Mouse (Mus musculus) hindbrain, embryonic 10.5 days (tissue): ENCODE measurements around the gene Fcmr. TPM values are rescaled to one million over a fixed set of nuclear protein-coding genes. Genes with fewer than 3 reads are reported as not detected.

Source experiments
- DNase-seq: peaks from one replicate; pipeline ENCODE4 v3.0.0-alpha.2; 2017; ENCODE audit warnings: low spot score
- H3K27ac ChIP-seq: fragments of 300-500 bp; sonication (generic); 2 replicates; pipeline ENCODE4 v1.5.1; 2016; ENCODE audit warnings: mild to moderate bottlenecking, moderate library complexity
- H3K27me3 ChIP-seq: fragments of 300-500 bp; sonication (generic); 2 replicates; pipeline ENCODE4 v1.6.1; 2016; ENCODE audit warnings: mild to moderate bottlenecking; ENCODE audit not compliant: poor library complexity, insufficient read depth, severe bottlenecking
- H3K36me3 ChIP-seq: fragments of 300-500 bp; sonication (generic); 2 replicates; pipeline ENCODE4 v1.6.1; 2016; ENCODE audit warnings: mild to moderate bottlenecking, moderate library complexity
- H3K4me1 ChIP-seq: fragments of 300-500 bp; sonication (generic); replicated peaks from 2 replicates; pipeline ENCODE4 v1.6.1; 2016; ENCODE audit warnings: mild to moderate bottlenecking
- H3K4me3 ChIP-seq: fragments of 300-500 bp; sonication (generic); 2 replicates; pipeline ENCODE4 v1.5.1; 2016; ENCODE audit warnings: mild to moderate bottlenecking, moderate library complexity
- H3K9me3 ChIP-seq: fragments of 300-500 bp; sonication (generic); 2 replicates; pipeline ENCODE4 v1.6.1; 2016; ENCODE audit warnings: mild to moderate bottlenecking, moderate library complexity
- WGBS: fragments of 180-500 bp; shearing (Covaris S2); methylation state at CpG from one replicate; pipeline ENCODE4 v1.1.7; 2016; 5-methylcytosine and 5-hydroxymethylcytosine counted together
- polyA plus RNA-seq: library from polyadenylated mRNA; unstranded; fragments of >200 nt; fragmentation: Nextera tagmentation; extraction: Ambion mirVana; gene quantifications from 2 replicates; pipeline ENCODE4 v1.2.1, GENCODE M21; 2016

Fcmr gene
- not detected in 2 replicates for polyA plus RNA-seq

DNA sequence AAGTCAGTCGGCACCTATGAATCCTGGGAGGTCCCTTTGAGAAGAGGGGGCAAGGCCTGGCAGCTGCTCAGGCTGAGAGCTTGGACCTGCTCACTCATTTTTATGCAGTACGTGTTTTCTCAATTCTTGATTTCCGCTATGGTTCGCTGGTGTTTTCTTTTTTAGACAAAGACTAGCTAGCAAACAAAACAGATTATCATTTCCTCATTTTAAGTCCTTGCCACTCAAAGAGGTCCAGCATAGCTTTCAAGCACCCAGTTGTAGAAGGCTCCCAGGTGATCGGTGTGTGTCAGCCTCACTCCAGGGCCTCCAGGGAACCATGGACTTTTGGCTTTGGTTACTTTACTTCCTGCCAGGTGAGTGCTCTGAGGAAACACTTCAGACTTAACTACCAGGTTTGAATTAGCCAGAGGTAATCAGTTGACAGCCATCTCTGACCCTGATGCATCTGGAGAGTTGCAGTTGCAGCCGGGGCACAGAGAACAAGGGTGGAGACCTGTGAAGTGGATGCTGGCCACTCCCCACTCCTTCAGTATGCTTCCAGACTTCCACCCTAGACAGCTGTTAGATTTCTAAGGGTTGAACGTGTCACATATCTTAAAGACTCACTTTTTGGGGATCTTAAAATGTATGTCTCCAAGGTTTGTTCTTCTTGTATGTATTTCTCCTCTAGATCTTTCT lies at the start of gene Fcmr:
TSS of gene Fcmr (plus strand) at position 129 of the 681 bp plus-strand sequence.
- Histone ChIP-seq H3K36me3 (no peaks in the 10 kb centered on the region), H3K4me3 (no peak within 1 kb of the TSS), H3K9me3 (no peaks in the 10 kb centered on the region), H3K4me1 (no peaks in the 10 kb centered on the region), H3K27me3 (no peaks in the 10 kb centered on the region), H3K27ac (no peak within 1 kb of the TSS)
- WGBS = 82% methylated on average over 7 of the region's 7 CpGs
- DNase-seq = no peak

DNA sequence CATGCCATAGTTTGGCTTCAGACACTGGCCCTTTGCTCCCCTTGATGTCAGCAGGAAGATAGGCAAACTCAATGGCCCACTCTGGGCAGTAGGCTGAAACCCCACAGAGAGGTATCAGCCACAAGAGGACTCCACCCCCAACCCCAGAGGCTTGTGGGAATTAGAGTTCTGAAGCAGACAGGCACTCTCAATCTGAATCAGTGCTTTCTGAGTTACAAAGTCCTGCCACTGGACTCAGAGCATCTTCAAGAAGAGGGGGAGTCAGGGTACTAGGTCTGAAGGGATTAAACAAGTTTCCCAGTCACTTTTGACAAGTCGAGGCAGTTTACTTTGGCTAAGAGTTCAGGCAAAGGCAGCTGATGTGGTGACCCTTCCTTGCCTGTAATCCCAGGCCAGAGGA lies 45.7 kb upstream of the Fcmr start:
- no peak overlapping the region for H3K4me3 ChIP-seq
- H3K27ac ChIP-seq = no peak overlapping the region
- no peaks in the 10 kb centered on the region for H3K9me3 ChIP-seq
- H3K4me1 ChIP-seq = no peaks in the 10 kb centered on the region
- H3K36me3 ChIP-seq = no peaks in the 10 kb centered on the region
- 80% methylated on average over 1 of the region's 1 CpGs for WGBS
- DNase-seq = no peak
- no peaks in the 10 kb centered on the region for H3K27me3 ChIP-seq

DNA sequence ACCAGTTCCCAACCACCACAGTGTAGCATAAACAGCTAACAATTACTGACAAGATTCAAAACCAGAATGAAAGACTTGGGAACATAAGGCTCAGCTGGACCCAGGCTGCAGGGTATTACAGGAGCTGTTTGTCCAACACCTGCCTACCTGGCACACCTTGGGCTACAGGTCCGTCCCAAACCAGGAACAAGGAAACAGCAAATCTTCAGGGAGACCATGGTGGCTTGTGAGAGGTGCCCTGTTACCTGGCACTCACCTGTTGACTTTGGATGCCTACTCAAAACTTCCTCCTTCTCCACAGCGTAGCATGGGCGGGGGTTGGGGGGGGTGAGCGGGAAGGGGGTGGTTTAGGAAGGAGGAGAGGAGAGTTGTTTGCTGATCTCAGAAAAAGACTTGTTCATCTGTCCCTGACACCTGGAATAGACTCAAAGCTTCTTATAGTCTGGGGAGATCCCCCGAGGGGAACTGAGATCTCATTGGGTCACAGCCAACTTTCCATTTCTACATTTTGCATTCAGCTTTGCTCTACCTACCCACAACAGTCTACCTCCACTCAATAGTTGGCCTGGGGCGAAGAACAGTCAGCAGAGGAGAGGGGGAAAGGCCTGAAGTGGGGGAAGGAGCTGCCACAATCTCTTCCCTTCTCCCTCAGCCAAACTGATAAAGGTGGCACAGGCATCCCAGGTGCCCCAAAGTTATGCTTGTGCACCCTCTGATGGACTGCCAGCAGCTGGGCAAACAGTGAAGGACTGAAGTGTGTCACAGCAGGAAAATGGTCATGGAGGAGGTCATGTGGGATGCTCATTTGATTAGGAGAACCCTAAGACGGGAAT lies 44.9 kb upstream of the Fcmr start:
- H3K27me3 ChIP-seq = no peaks in the 10 kb centered on the region
- no peaks in the 10 kb centered on the region for H3K4me1 ChIP-seq
- no peak overlapping the region for H3K27ac ChIP-seq
- no peaks in the 10 kb centered on the region for H3K36me3 ChIP-seq
- no peak for DNase-seq
- 86% methylated on average over 7 of the region's 7 CpGs for WGBS
- no peak overlapping the region for H3K4me3 ChIP-seq
- no peaks in the 10 kb centered on the region for H3K9me3 ChIP-seq

- Histone ChIP-seq H3K4me3 (no peak overlapping the region), H3K27me3 (no peaks in the 10 kb centered on the region), H3K4me1 (no peaks in the 10 kb centered on the region), H3K27ac (no peak overlapping the region), H3K9me3 (no peaks in the 10 kb centered on the region), H3K36me3 (no peaks in the 10 kb centered on the region)
- 94% methylated on average over 2 of the region's 2 CpGs for WGBS
- no peak for DNase-seq
Observed at GRCm38 (mm10) chr1:130821149-130821471, 44.4 kb upstream of the Fcmr start.

- H3K9me3 ChIP-seq = no peaks in the 10 kb centered on the region
- no peaks in the 10 kb centered on the region for H3K4me1 ChIP-seq
- no peak overlapping the region for H3K4me3 ChIP-seq
- H3K36me3 ChIP-seq = no peaks in the 10 kb centered on the region
- WGBS = 86% methylated on average over 9 of the region's 9 CpGs
- H3K27ac ChIP-seq = no peak overlapping the region
- no peaks in the 10 kb centered on the region for H3K27me3 ChIP-seq
- no peak for DNase-seq
Observed at GRCm38 (mm10) chr1:130821911-130822625, 43.4 kb upstream of the Fcmr start.

DNA sequence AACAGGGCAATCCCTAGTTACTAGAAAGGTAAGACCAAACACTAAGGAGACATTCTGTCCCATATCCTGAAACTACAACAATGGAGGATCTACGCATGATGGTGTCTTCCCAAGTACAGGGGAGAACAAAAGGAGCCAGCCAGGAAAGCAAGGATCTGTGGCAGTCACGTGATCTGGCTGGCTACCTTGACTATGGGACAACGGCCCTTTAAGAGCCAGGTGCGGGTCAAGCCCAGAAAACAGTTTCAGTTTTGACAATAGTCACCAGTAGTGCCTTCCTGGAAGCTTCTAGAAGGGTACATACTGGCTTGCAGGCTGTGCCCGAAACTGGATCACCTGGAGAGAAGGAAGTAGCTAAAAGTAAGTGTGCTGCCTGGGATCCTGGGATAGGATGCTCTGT lies 39.0 kb upstream of the Fcmr start, which contains the start of gene Pigr:
TSS of gene Pigr (plus strand) at position 237 of the 400 bp plus-strand sequence.
- Histone ChIP-seq H3K9me3 (no peaks in the 10 kb centered on the region), H3K4me1 (no peaks in the 10 kb centered on the region), H3K27me3 (no peaks in the 10 kb centered on the region), H3K4me3 (no peak within 1 kb of the TSS), H3K36me3 (no peaks in the 10 kb centered on the region), H3K27ac (no peak within 1 kb of the TSS)
- WGBS = 87% methylated on average over 5 of the region's 5 CpGs
- DNase-seq = no peak

- H3K9me3 ChIP-seq = no peaks in the 10 kb centered on the region
- no peaks in the 10 kb centered on the region for H3K4me1 ChIP-seq
- H3K27ac ChIP-seq = no peak overlapping the region
- no peaks in the 10 kb centered on the region for H3K36me3 ChIP-seq
- H3K27me3 ChIP-seq = no peaks in the 10 kb centered on the region
- no peak for DNase-seq
- H3K4me3 ChIP-seq = no peak overlapping the region
- 83% methylated on average over 4 of the region's 4 CpGs for WGBS
Observed at GRCm38 (mm10) chr1:130828656-130829055, 36.8 kb upstream of the Fcmr start.

GRCm38 (mm10) chr1:130829906-130830830 lies 35.3 kb upstream of the Fcmr start:
- WGBS = 80% methylated on average over 8 of the region's 8 CpGs

DNA sequence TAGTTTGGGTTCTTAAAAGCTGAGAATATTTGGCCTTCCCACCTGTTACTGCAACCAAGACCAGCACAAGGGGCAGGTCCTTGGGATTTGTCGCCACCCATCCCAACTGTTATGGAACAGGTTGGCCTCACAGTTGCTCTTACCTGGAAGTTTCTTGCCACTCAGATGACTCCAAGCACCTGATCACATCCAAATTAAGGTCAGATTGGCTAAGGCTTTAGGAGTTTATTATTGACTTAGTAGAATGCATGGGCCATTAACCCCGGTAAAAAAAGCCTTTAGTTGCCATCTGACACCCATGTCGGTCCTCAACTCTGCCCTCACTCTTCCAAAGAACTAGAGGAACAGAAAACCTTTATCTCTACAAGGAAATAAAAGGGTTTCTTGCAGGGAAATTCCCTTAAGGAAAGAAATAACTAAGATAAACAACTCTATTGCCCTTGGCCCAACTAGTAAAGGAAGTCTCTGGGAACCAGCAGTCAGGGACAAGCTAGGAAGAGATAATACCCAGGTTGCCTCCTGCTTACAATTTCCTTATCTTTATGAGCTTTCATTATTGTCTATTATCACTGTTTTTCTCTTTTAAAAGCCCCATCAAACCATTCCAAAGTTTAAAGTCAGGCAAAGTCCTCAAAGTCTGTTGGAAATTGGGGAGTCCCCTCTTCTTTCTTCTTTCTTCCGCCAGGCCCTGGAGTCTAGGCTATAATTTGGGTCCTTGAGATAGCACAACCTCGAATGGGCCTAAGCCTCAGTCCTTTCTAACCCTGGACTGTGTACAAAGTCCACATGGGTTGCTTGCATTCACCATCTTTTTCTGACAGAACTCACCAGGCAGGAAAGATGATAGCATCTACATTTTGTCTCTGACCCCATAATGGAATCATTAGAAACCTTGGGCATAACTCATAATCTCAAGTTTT lies 33.0 kb upstream of the Fcmr start:
- Histone ChIP-seq H3K9me3 (no peaks in the 10 kb centered on the region), H3K4me3 (no peak overlapping the region), H3K27me3 (no peaks in the 10 kb centered on the region), H3K27ac (no peak overlapping the region), H3K4me1 (no peaks in the 10 kb centered on the region), H3K36me3 (no peaks in the 10 kb centered on the region)
- no peak for DNase-seq
- WGBS = 78% methylated on average over 5 of the region's 5 CpGs

More at GRCm38 (mm10) chr1:130829906-130830830, 35.3 kb upstream of the Fcmr start:
- H3K27me3 ChIP-seq = no peaks in the 10 kb centered on the region
- no peaks in the 10 kb centered on the region for H3K36me3 ChIP-seq
- H3K4me1 ChIP-seq = no peaks in the 10 kb centered on the region
- no peak overlapping the region for H3K27ac ChIP-seq
- no peaks in the 10 kb centered on the region for H3K9me3 ChIP-seq
- no peak overlapping the region for H3K4me3 ChIP-seq
- no peak for DNase-seq

DNA sequence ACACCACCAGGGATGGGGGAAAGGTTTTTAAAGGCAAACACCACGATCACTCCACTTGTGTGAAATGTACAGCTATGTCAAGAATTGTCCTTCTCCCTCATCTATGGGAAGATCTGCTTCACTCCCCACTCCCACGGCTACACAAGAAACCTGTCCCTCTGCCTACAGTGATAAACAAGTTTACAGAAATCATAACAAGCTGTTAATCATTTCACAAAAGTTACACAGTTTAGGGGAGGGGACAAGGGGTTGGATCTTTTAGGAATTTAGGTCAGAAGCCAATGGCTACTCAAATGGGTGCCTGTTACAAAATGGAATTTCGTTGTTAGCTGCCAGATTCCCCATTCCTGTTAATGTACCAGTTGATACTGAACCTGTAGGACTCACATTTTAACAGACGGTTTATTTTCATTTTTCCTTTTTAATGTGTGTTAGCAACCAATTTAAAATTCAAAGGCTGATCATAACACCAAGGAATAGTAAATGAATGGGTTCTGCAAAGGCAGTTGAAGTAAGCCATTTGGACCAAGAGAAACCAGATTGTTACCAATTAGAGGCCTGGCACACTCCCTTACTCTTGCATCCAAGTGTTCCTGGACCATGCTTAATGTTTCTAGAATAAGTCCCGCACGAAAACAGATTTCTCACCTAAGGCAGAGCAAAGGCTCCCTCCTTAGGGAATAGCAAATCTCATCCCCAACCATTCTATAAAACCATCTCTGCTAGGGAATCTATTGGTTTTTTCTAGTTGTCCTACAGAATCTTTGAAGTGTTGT lies 30.1 kb upstream of the Fcmr start:
- H3K4me3 ChIP-seq = no peak overlapping the region
- no peaks in the 10 kb centered on the region for H3K4me1 ChIP-seq
- DNase-seq = no peak
- H3K27ac ChIP-seq = no peak overlapping the region
- H3K27me3 ChIP-seq = no peaks in the 10 kb centered on the region
- no peaks in the 10 kb centered on the region for H3K36me3 ChIP-seq
- no peaks in the 10 kb centered on the region for H3K9me3 ChIP-seq
- 88% methylated on average over 6 of the region's 6 CpGs for WGBS

DNA sequence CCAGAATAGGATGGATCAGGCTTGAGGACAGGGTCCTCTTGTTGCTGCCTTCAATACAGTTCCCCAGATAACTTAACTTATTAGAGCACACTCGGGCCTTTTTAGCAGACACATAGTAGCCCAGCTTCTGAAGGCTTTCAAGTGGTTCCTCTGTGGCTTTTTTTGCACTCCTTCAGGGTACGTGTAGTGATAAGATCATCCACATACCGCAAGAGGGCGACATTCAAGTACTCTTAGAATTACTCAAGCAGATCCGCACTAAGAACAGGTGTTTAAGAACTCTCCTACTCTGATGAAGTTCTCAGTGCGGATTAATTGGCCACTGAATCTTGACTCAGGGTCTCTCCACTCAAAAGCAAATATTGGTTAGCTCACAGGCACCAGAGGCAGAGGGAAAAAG lies 27.2 kb upstream of the Fcmr start:
- H3K27ac ChIP-seq = no peak overlapping the region
- WGBS = 59% methylated on average over 6 of the region's 6 CpGs
- no peaks in the 10 kb centered on the region for H3K9me3 ChIP-seq
- DNase-seq = no peak
- H3K4me1 ChIP-seq = no peaks in the 10 kb centered on the region
- no peak overlapping the region for H3K4me3 ChIP-seq
- H3K27me3 ChIP-seq = no peaks in the 10 kb centered on the region
- no peaks in the 10 kb centered on the region for H3K36me3 ChIP-seq
